Mouse (Mus musculus) limb, embryonic 15.5 days (tissue): ENCODE measurements around the gene Ezh1. TPM values are rescaled to one million over a fixed set of nuclear protein-coding genes. Genes with fewer than 3 reads are reported as not detected.
"Not testable (repeated sequence)": the region's sequence is repeated elsewhere in the genome, so short reads cannot be mapped to it uniquely, and the experiment has no call there.

Experiments
- ATAC-seq: fragments of 200-750 bp; cut with Nextera tagmentation; 2 replicates; pipeline ENCODE4 v1.8.0; 2017; ENCODE audit warnings: low read depth, moderate TSS enrichment; ENCODE audit not compliant: insufficient number of reproducible peaks, low FRiP score, low TSS enrichment
- H3K27ac ChIP-seq: fragments of 300-500 bp; sonication (generic); 2 replicates; pipeline ENCODE4 v1.5.1; 2015; ENCODE audit warnings: moderate library complexity, mild to moderate bottlenecking, inconsistent platforms
- H3K27me3 ChIP-seq: fragments of 300-500 bp; sonication (generic); 2 replicates; pipeline ENCODE4 v1.6.1; 2015; ENCODE audit warnings: inconsistent platforms
- H3K36me3 ChIP-seq: fragments of 300-500 bp; sonication (generic); 2 replicates; pipeline ENCODE4 v1.6.1; 2015; ENCODE audit warnings: inconsistent platforms
- H3K4me1 ChIP-seq: fragments of 300-500 bp; sonication (generic); 2 replicates; pipeline ENCODE4 v1.6.1; 2015; ENCODE audit warnings: inconsistent platforms
- H3K4me2 ChIP-seq: fragments of 300-500 bp; sonication (generic); 2 replicates; pipeline ENCODE4 v1.6.1; 2015; ENCODE audit warnings: mild to moderate bottlenecking, inconsistent platforms
- H3K4me3 ChIP-seq: fragments of 300-500 bp; sonication (generic); 2 replicates; pipeline ENCODE4 v1.5.1; 2015; ENCODE audit warnings: mild to moderate bottlenecking, inconsistent platforms
- H3K9ac ChIP-seq: fragments of 300-500 bp; sonication (generic); 2 replicates; pipeline ENCODE4 v1.6.1; 2015; ENCODE audit warnings: inconsistent platforms
- H3K9me3 ChIP-seq: fragments of 300-500 bp; sonication (generic); 2 replicates; pipeline ENCODE4 v1.6.1; 2016; ENCODE audit warnings: inconsistent platforms
- WGBS: fragments of 180-500 bp; shearing (Covaris S2); methylation state at CpG from one replicate; pipeline ENCODE4 v1.1.7; 2015; 5-methylcytosine and 5-hydroxymethylcytosine counted together
- polyA plus RNA-seq: library from polyadenylated mRNA; unstranded; fragments of >200 nt; fragmentation: Nextera tagmentation; extraction: Ambion mirVana; gene quantifications from 2 replicates; pipeline ENCODE4 v1.2.1, GENCODE M21; 2015

Ezh1 gene
- polyA plus RNA-seq, 1 experiment from 2014 or later: 15.6 TPM

DNA sequence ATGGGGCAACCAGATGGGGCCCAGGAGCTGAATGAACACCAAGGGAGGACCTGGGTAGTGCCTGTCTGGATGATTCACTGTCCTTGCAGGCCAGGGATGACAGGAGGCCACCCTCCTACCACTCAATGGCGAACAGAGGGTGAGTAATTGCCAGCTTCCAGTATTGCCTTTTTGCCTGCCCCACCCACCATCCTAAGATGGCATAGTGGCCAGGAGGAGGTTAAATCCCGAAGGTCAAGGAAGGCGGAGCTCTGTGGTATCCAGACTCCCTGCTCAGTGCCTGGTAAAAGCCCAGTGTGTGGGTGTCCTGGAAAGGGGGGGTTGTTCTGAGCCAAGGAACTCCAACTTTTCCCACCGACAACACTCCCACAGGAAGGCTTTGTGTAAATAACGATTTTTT, 64.0 kb downstream of the Ezh1 start:
- no peak overlapping the region for H3K4me3 ChIP-seq
- peaks cover 28% of the 10 kb centered on the region for H3K4me1 ChIP-seq
- peaks cover 58% of the 10 kb centered on the region for H3K27me3 ChIP-seq
- no peak overlapping the region for H3K9ac ChIP-seq
- no peak overlapping the region for H3K27ac ChIP-seq
- H3K36me3 ChIP-seq: peaks cover 59% of the 10 kb centered on the region
- 51% methylated on average over 5 of the region's 5 CpGs for WGBS
- H3K4me2 ChIP-seq: no peak overlapping the region
- no peaks in the 10 kb centered on the region for H3K9me3 ChIP-seq
- no peak for ATAC-seq

GRCm38 (mm10) chr11:101161551-101161950, 64.7 kb downstream of the Ezh1 start:
- peaks cover 28% of the 10 kb centered on the region for H3K4me1 ChIP-seq
- H3K36me3 ChIP-seq: peaks cover 52% of the 10 kb centered on the region
- 81% methylated on average over 15 of the region's 15 CpGs for WGBS
- no peaks in the 10 kb centered on the region for H3K9me3 ChIP-seq
- H3K4me2 ChIP-seq: no peak overlapping the region
- ATAC-seq: no peak
- no peak overlapping the region for H3K27ac ChIP-seq
- H3K9ac ChIP-seq: no peak overlapping the region
- H3K4me3 ChIP-seq: no peak overlapping the region
- H3K27me3 ChIP-seq: peaks cover 50% of the 10 kb centered on the region

DNA sequence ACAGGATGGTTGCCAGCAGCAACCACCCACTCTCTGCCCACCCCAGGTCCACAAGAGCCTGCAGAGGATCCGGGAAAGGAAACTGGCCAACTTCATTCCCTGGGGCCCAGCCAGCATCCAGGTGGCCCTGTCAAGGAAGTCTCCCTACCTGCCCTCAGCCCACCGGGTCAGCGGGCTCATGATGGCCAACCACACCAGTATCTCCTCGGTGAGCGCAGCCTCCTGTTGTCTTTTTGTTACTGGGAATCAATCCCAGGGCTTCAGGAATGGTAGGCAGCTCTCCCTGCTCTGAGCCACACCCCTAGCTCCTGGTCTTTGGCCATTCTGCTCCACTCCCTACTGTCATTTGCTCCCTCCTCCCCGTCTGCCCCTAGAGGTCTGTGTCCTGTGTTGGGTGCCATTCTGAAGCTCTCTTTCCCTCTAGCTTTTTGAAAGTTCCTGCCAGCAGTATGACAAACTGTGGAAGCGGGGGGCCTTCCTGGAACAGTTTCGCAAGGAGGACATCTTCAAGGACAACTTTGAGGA, 65.2 kb downstream of the Ezh1 start:
- H3K4me1 ChIP-seq: peaks cover 30% of the 10 kb centered on the region
- not testable (repeated sequence) for H3K9me3 ChIP-seq, H3K4me2 ChIP-seq, H3K27ac ChIP-seq, H3K4me3 ChIP-seq, ATAC-seq, H3K9ac ChIP-seq
- H3K36me3 ChIP-seq: peaks cover 47% of the 10 kb centered on the region
- peaks cover 45% of the 10 kb centered on the region for H3K27me3 ChIP-seq
- WGBS: 70% methylated on average over 7 of the region's 8 CpGs

DNA sequence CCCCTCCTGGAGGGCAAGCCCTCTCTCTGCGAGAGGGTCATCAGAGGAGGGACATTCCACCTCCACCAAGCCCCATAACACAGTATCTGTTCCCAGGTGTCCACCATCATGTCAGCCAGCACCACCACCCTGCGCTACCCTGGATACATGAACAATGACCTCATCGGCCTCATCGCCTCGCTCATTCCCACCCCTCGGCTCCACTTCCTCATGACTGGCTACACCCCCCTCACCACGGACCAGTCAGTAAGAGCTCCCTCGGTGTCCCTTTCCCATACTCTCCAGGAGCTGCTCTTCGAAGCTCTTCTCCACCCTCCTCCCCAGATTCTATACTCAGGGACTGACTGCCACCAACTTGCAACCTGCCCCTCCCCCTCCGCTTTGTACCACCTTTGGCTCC, 66.1 kb downstream of the Ezh1 start:
- 77% methylated on average over 10 of the region's 10 CpGs for WGBS
- H3K4me2 ChIP-seq, H3K9me3 ChIP-seq, H3K27ac ChIP-seq, H3K4me3 ChIP-seq, ATAC-seq, H3K9ac ChIP-seq: not testable (repeated sequence)
- peaks cover 32% of the 10 kb centered on the region for H3K4me1 ChIP-seq
- H3K36me3 ChIP-seq: peaks cover 40% of the 10 kb centered on the region
- peaks cover 36% of the 10 kb centered on the region for H3K27me3 ChIP-seq

DNA sequence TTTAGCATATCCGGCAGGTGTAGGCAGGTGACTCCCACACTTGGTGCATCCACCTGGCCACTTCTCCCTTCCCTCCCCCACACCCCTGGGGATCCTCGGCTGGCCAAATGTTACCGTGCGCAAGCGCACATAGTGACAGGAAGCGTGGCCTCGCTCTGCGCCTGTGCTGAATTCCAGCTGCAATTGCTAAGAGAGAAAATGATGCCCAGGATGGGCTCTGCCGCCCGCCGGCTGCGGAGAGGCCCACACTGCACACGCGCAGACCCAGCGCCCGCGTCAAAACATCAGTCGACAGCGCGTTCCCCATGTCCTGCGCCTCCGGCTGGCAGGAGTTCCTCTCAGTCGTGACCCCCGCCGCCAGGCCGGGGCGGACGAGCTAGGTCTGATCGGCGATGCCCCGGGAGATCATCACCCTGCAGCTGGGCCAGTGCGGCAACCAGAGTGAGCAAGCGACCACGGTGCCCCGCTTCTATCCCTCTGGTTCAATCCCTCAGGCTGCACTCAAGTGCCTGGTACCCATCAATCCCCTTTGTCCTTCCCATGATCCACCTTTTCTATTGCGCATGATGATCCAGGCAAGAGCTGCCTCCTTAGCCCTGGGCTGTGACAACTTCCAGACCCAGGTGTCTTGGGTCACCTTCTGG, 70.4 kb downstream of the Ezh1 start, which contains the start of gene Tubg2:
Gene Tubg2 (plus strand): TSS at position 180 of the 644 bp plus-strand sequence.
- Histone ChIP-seq H3K36me3 (no peaks in the 10 kb centered on the region; the same call in 1 of the 2 replicates), H3K4me2 (peak within 1 kb of the TSS; percentile 86), H3K4me3 (peak within 1 kb of the TSS; percentile 45), H3K27me3 (no peaks in the 10 kb centered on the region), H3K9ac (peak within 1 kb of the TSS; percentile 55), H3K9me3 (no peaks in the 10 kb centered on the region), H3K4me1 (peaks cover 10% of the 10 kb centered on the region), H3K27ac (peak within 1 kb of the TSS; percentile 57; the same call in 1 of the 2 replicates)
- ATAC-seq: peak; percentile 8; the same call in 1 of the 2 replicates
- WGBS: 2% methylated on average over 36 of the region's 36 CpGs

GRCm38 (mm10) chr11:101155151-101155550, 71.1 kb downstream of the Ezh1 start:
- ATAC-seq: no peak
- Histone ChIP-seq H3K27me3 (no peaks in the 10 kb centered on the region), H3K27ac (no peak overlapping the region), H3K36me3 (no peaks in the 10 kb centered on the region; the same call in 1 of the 2 replicates), H3K4me3 (no peak overlapping the region), H3K4me1 (peaks cover 10% of the 10 kb centered on the region), H3K4me2 (no peak overlapping the region), H3K9me3 (no peaks in the 10 kb centered on the region), H3K9ac (no peak overlapping the region)
- WGBS: 66% methylated on average over 6 of the region's 6 CpGs

DNA sequence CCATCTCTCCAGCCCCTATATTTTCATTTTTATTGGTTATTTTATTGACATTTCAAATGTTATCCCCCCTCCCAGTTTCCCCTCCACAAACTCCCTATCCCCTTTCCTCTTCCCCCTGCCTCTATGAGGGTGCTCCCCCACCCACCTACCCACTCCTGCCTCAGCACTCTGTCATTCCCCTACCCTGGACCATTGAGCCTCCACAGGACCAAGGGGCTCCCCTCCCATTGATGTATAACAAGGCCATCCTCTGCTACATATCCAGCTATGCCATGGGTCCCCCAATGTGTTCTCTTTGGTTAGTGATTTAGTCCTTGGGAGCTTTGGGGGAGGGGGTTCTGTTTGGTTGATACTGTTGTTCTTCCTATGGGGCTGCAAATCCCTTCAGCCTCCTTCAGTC, 71.6 kb downstream of the Ezh1 start:
- no peak overlapping the region for H3K27ac ChIP-seq
- H3K9me3 ChIP-seq: no peaks in the 10 kb centered on the region
- no peak overlapping the region for H3K9ac ChIP-seq
- H3K4me1 ChIP-seq: peaks cover 10% of the 10 kb centered on the region
- no peak overlapping the region for H3K4me2 ChIP-seq
- H3K36me3 ChIP-seq: no peaks in the 10 kb centered on the region; the same call in 1 of the 2 replicates
- no peak for ATAC-seq
- H3K4me3 ChIP-seq: no peak overlapping the region
- no peaks in the 10 kb centered on the region for H3K27me3 ChIP-seq

- Histone ChIP-seq H3K4me3 (no peak overlapping the region), H3K9ac (no peak overlapping the region), H3K27me3 (no peaks in the 10 kb centered on the region), H3K36me3 (no peaks in the 10 kb centered on the region), H3K4me2 (no peak overlapping the region), H3K27ac (no peak overlapping the region), H3K9me3 (no peaks in the 10 kb centered on the region), H3K4me1 (peaks cover 20% of the 10 kb centered on the region)
- 41% methylated on average over 1 of the region's 1 CpGs for WGBS
- ATAC-seq: no peak
Observed at GRCm38 (mm10) chr11:101152825-101153224, 73.4 kb downstream of the Ezh1 start.

- ATAC-seq: no peak
- no peaks in the 10 kb centered on the region for H3K27me3 ChIP-seq
- WGBS: 49% methylated on average over 2 of the region's 2 CpGs
Observed at GRCm38 (mm10) chr11:101151063-101151462, 75.2 kb downstream of the Ezh1 start.

GRCm38 (mm10) chr11:101149178-101150105, 76.8 kb downstream of the Ezh1 start:
- WGBS: 15% methylated on average over 9 of the region's 9 CpGs
- Histone ChIP-seq H3K4me2 (no peak overlapping the region), H3K9me3 (no peaks in the 10 kb centered on the region), H3K4me3 (no peak overlapping the region), H3K9ac (no peak overlapping the region), H3K27me3 (no peaks in the 10 kb centered on the region), H3K27ac (peak overlapping the region; percentile 86), H3K36me3 (no peaks in the 10 kb centered on the region), H3K4me1 (peaks cover 11% of the 10 kb centered on the region)
- peak; percentile 83 for ATAC-seq

More at GRCm38 (mm10) chr11:101151063-101151462, 75.2 kb downstream of the Ezh1 start:
- no peak overlapping the region for H3K4me2 ChIP-seq
- H3K9me3 ChIP-seq: no peaks in the 10 kb centered on the region
- H3K36me3 ChIP-seq: no peaks in the 10 kb centered on the region
- H3K9ac ChIP-seq: no peak overlapping the region
- H3K4me1 ChIP-seq: peaks cover 16% of the 10 kb centered on the region
- H3K4me3 ChIP-seq: no peak overlapping the region
- H3K27ac ChIP-seq: no peak overlapping the region

GRCm38 (mm10) chr11:101148751-101149150, 77.5 kb downstream of the Ezh1 start:
- Histone ChIP-seq H3K4me1 (peaks cover 14% of the 10 kb centered on the region), H3K27me3 (no peaks in the 10 kb centered on the region), H3K27ac (peak overlapping the region; percentile 86), H3K4me3 (no peak overlapping the region), H3K4me2 (no peak overlapping the region), H3K9me3 (no peaks in the 10 kb centered on the region), H3K36me3 (no peaks in the 10 kb centered on the region), H3K9ac (no peak overlapping the region)
- ATAC-seq: no peak
- 46% methylated on average over 10 of the region's 10 CpGs for WGBS

DNA sequence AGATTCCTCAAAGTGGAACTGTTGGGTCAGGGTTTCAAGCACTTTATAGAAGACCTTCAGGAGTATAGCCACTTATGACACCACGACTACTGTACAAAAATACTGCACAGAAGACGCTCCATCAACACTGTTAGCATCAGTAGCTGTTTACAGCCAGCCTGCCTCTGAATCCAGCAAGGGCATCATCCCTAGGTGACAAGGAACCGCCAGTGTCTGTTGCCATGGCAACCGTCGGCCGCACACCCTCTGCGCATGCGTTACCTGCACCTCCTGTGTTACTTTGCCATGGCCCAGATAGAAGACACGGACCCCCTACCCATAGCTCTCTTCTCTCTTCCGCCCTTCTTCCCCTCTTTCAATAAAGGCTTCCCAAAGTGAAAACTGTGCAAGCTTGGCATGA, 79.9 kb downstream of the Ezh1 start:
- no peak overlapping the region for H3K27ac ChIP-seq
- 31% methylated on average over 10 of the region's 10 CpGs for WGBS
- no peaks in the 10 kb centered on the region for H3K27me3 ChIP-seq
- no peak overlapping the region for H3K4me2 ChIP-seq
- no peak overlapping the region for H3K4me3 ChIP-seq
- ATAC-seq: no peak
- H3K4me1 ChIP-seq: peaks cover 15% of the 10 kb centered on the region
- H3K36me3 ChIP-seq: no peaks in the 10 kb centered on the region
- no peaks in the 10 kb centered on the region for H3K9me3 ChIP-seq
- no peak overlapping the region for H3K9ac ChIP-seq
